Mouse (Mus musculus): Measurements from ENCODE around the gene Cdcp2.

Gene Cdcp2

DNA sequence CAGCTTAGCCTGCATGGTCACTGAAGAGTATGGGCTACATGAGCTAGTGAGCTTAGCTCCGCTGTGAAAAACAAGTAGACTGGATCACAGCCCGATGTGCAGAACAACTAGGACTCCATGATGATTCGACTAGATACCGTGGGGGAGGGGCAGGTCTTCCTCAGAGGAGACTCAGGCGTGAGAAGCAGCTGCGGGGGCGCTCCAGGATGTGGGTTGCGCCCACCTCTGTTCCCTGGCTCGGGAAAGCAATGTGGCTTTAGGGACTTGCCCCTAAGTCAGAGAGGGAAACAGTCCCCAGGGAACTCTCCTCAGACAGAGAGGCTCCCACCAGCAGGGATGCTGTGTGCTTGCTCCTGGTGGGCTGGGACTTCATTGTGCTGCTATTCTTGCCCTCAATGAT is 33.8 kb downstream of the Cdcp2 start:
- DNase-seq (ENCODE audit: low read depth, low spot score) = no peak

DNA sequence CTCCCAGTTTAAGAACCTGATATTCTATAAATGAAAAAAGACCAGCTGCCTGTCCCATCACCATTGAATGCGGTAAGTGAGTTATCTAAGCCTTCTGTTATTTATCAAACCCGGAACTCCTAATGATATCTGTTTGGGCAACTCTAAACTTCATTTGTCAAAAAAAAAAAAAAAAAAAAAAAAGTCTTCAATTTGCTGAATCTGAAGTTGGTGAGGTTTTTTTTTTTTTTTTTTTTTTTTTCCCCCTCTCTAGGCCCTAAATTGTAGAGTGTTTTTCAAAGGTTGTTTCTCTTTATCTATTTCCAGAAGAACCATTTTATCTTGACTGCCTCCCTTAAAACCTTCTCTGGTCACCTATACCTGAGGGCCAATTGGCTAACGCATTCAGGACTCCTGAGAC is 38.2 kb downstream of the Cdcp2 start:
- no peak for DNase-seq (ENCODE audit: low read depth, low spot score)

DNA sequence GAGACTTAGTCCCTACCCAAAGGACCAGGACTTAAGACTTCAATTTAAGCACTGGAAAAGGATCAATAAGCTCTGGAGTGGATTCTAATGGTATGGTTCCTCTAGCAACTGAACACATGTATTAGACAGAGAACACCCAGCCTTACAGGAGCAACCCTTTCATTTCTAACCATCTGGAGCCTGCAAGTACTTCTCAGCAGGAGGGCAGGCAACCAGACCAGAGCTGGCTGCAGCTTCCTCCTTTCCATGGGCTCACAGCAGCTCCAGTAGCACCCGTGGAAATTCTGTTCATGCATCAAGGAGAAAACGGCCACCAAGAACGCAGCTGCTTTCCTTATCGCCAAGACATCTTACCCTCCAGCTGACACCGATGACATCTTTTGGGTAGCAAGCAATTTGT is 39.0 kb downstream of the Cdcp2 start:
- DNase-seq (ENCODE audit: low read depth, low spot score) = no peak

DNA sequence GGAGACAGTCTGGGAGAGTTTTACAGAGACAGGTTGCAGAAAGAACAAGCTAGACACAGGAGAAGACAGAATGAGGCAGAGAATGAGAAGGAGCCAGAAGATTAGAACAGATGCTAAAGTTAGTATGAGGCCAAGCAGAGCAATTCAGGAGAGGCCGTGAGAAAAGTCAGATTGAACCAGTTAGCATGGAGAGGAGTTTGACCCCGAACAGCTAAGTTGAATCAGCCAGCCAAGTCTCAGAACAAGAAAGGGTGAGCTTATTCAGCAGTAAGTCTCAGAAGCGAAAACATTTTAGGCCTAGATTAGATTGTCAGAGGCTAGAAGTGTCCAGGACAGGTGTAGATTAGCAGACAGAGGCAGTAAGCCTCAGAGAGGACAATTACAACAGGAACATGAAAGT is 39.8 kb downstream of the Cdcp2 start:
- DNase-seq (ENCODE audit: low read depth, low spot score) = no peak

DNA sequence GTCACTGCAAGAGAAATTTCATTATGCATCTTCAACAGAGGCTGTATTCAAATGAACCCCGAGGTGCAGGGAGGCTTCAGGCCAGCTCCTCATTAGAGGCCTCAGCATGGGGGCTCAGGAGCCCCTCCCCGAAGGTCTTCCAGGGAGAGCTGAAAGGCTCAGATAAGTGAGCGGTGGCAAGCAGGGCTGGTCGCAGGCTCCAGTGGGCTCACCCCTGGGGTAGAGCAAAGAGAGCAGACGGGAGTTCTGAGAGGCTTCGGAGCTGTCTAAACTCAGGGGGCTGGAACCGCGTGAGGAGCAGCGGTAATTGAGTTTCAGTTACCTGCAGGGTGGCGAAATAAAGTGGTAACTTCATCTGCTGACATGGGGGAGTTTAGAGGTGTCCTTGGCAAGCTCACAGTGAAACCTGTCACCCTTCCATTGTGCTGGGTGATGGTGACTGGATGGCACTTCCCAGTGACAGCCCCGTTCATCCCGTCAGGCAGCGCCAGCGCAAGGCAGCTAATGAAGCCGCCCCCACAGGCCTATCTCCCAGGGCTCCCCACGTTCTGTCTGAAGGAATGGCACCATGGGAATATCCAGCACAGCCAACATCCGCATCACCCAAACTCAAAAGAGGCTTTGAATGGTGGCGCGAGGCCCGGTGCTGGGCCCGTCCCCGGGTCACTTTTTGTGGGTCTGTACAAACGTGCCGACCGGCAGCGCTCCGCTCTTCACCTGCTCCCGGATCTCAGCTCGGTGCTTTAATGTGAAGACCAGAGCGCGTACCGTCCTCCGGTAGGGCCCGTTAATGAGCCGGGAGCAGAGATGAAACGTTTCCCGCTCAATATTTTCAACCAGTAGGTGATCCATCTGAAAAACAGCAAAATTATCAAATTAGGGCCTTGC is 42.5 kb downstream of the Cdcp2 start:
- no peak for DNase-seq (ENCODE audit: low read depth, low spot score)

DNA sequence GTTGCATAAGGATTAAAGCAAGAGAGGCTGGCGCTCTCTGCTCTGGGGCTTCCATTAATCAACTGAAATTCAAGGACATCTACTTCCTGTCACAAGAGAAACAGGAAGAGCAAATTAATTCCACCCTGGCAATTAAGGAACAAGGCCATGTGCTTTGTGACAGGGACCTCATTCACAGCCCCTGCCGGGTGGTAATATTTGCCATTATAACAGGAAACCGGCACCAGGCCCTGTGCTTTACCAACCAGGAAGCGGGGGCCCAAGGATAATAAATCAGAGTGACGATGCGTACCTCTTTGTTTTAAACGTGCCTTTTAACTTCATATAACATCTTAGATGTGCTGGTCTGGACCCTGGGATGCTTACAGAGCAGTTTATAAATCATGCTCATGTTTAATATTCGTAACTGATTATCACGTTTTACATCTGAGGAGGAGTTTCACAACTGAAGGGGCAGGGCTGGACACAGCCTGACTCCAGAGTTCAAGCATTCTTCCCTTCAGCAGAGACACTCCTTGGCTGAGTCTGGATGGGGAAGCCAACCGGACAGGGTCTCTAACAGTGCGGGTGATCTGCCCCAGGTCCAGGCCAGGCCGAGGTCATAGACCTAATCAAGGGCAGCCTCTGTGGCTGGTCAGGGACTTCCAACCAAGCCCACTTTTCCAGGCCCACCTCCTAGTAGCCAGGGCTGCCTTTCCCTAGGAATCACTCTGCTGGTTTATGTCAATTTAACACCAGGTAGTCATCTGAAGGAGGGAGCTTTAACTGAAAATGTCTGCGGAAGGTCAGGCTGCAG is 43.3 kb downstream of the Cdcp2 start:
- DNase-seq (ENCODE audit: low read depth, low spot score) = no peak

DNA sequence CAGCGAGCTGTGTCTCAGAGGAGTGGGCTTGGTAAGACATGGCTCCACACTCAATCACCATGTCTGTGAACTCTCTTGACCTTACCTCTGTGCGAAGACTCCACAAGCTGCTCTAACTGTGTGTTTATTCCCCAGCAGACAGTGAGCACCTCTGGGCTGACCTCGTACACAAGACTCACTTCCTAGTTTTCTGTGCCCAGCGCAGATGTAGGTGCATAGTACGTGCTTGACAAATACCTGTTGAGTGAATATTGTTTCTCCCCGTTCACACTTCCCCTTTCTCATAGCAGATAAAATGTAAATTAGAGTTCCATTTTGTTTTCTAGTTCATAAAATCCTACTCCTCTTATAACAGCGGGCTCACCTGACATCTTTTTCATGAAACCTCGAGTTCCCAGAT is 46.8 kb downstream of the Cdcp2 start:
- no peak for DNase-seq (ENCODE audit: low read depth, low spot score)

DNA sequence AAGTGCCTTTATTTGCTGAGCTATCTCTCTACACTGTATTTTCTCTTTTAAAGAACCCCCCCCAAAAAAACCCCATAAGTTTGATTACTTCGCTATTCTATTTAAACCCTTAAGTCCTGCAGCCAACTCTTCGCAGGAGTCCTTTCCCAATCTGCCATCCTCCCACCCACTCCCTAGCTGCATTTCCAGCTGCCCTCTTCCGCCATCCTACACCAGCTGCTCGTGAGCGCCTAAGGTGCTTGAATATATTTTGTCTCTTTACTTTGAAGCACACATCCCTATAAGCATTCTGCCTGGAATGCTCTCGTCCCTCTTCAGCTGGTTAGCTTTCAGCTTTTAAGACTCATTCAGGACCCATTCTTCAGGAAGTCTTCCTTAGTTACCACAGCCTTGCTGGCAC is 54.3 kb downstream of the Cdcp2 start:
- DNase-seq (ENCODE audit: low read depth, low spot score) = no peak

DNA sequence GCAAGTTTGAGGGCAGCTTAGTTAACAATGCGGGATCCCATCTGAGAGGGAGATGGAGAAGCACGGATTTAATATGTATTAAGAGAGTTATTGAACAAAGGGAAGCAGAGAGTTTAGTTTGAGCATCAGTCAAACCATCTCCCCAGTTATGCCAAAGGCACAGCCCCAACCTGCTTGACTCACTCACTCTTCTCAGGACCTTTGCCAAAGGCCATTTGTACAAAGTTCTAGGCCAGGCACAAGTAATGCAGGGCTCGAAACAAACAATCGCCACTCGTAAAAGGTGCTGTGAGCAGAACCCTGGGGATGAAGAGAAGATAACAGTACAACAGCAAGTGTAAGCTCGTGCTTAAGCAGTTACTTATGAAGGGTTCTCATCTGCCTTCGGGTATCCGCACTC is 55.9 kb downstream of the Cdcp2 start:
- no peak for DNase-seq (ENCODE audit: low read depth, low spot score)

DNA sequence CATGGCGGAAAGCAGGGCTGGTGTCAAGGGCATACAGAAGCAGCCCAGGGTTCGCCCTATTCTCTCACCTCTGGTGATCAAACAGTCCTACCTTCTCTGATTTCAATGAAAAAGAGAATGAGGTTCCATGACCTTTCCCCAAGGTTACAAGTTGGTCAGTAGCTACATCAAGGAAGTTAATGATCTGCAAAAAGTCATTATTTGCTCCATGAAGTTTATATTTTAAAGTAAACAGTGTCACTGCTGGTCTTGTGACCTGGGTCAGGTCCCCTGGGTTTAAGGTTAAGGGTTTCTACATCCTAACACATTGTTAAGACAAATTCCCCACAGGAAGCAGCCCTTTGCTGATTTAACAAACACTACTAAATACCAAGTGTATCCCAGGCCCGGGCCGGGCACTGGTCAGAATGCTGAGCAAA is 60.3 kb downstream of the Cdcp2 start:
- no peak for DNase-seq (ENCODE audit: low read depth, low spot score)

DNA sequence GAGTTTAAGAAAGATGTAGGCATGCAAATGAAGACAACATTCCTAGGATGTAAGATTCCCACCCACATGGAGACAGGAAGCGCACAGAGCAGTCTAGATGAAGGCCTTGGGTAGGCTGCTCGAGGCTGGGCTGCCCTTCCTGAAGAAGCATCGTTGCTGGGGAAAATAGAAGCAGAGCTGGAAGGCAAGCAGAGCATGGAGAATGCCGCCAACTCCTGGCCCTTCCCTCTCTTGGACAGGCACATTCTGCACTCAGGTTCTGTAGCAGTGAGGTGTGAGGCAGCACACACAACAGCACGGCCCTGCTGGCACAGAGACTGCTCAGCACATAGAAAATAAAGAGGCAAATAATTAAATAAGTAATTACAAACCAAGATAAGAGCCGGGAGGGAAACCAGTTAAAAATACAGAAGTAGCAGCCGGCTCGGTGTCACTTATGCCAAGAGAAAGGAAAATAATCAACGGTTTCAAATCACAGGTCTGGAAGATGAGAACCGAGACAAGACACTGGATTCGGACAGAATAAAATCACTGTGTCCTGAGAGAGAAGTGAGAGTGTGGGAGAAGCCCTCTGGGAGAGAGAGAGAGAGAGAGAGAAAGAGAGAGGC is 62.6 kb downstream of the Cdcp2 start:
- DNase-seq (ENCODE audit: low read depth, low spot score) = no peak

DNA sequence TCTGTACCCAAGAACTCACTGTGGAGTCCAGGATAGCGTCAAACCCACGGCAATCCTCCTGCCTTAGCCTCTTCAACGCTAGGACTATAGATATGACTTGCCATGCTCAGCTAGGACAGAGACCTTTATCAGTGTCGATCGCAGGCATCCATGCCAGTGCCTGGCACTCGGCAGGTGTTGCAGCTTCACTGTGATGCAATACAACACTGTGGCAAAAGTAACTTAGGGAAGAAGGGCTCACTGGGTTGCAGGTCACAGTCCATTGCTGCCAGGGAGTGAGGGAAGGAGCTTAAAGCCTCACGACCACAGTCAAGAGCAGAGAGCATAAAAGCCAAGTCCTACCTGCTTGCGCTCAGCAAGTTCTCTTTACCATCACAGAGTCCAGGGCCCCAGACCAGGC is 63.5 kb downstream of the Cdcp2 start:
- DNase-seq (ENCODE audit: low read depth, low spot score) = no peak

Data from c-Kit-negative CD71-positive TER-119-positive erythroid progenitor cells, embryonic 14.5 days (primary cell).